Mouse (Mus musculus): ENCODE data around the gene Cactin.

DNA sequence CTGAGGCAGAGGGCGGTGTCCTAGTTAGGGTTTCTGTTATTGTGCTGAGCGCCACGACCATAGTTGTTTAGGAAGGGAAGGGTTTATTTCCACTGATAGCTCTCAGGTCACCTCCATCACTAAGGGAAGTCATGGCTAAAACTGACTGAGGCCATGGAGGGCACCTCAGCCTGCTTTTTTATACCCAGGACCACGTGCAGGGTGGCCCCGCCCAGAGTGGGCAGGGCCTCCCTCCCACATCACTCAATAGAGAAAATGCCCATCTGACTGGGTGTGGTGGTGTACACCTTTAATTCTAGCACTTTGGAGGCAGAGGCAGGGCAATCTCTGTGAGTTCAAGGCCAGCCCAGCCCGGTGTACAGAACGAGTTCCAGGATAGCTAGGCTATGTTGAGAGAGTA lies 6.7 kb upstream of the Cactin start:
- TF ChIP-seq CTCF (IDR thresholded peaks at IDR 0.05; ENCODE audit: control insufficient read depth, insufficient read depth, insufficient read length) (no peak), MAX (IDR thresholded peaks at IDR 0.05) (no peak), FOSL1 (IDR thresholded peaks at IDR 0.05; ENCODE audit: insufficient read depth, low read length, poor library complexity, severe bottlenecking) (no peak), MYOD1 (IDR thresholded peaks at IDR 0.05; ENCODE audit: control insufficient read depth, insufficient read length, low read depth) (no peak)
